Mouse (Mus musculus): Measurements from ENCODE around the gene Usp48. TPM values are rescaled to one million over a fixed set of nuclear protein-coding genes. Genes with fewer than 3 reads are reported as not detected.

Usp48 gene
- polyA plus RNA-seq, 1 experiment from 2014 or later: 86.4 TPM

- Histone ChIP-seq H3K4me3 (ENCODE audit: low read depth, low read length) (no peak overlapping the region), H3K27ac (ENCODE audit: low read depth, low read length) (no peak overlapping the region), H3K4me2 (ENCODE audit: low read depth, low read length, severe bottlenecking) (no peak overlapping the region), H3K36me3 (ENCODE audit: control insufficient read depth, insufficient read depth, low read length) (peaks cover 1% of the 10 kb centered on the region), H3K27me3 (ENCODE audit: control insufficient read depth, insufficient read depth, low read length) (no peaks in the 10 kb centered on the region), H3K4me1 (replicated peaks; ENCODE audit: control insufficient read depth, insufficient read depth, low read length) (peaks cover 5% of the 10 kb centered on the region; the same call in 1 of the 2 replicates), H3K9ac (ENCODE audit: low read length) (no peak overlapping the region), H3K9me3 (ENCODE audit: control insufficient read depth, low read length) (no peaks in the 10 kb centered on the region)
- ATAC-seq (replicated peaks; ENCODE audit: low FRiP score) (no peak), DNase-seq (ENCODE audit: low spot score) (no peak)
- 39% methylated on average over 8 of the region's 8 CpGs for WGBS
Observed at GRCm38 (mm10) chr4:137627476-137628235, 34.1 kb downstream of the Usp48 start.

GRCm38 (mm10) chr4:137628400-137628799 lies 34.8 kb downstream of the Usp48 start:
- no peak overlapping the region for H3K4me2 ChIP-seq (ENCODE audit: low read depth, low read length, severe bottlenecking)
- H3K27me3 ChIP-seq (ENCODE audit: control insufficient read depth, insufficient read depth, low read length): no peaks in the 10 kb centered on the region
- no peak overlapping the region for H3K4me3 ChIP-seq (ENCODE audit: low read depth, low read length)
- 64% methylated on average over 6 of the region's 6 CpGs for WGBS
- peaks cover 5% of the 10 kb centered on the region; the same call in 1 of the 2 replicates for H3K4me1 ChIP-seq (replicated peaks; ENCODE audit: control insufficient read depth, insufficient read depth, low read length)
- H3K36me3 ChIP-seq (ENCODE audit: control insufficient read depth, insufficient read depth, low read length): peaks cover 6% of the 10 kb centered on the region
- no peak overlapping the region for H3K27ac ChIP-seq (ENCODE audit: low read depth, low read length)
- H3K9ac ChIP-seq (ENCODE audit: low read length): no peak overlapping the region
- DNase-seq (ENCODE audit: low spot score): no peak
- H3K9me3 ChIP-seq (ENCODE audit: control insufficient read depth, low read length): no peaks in the 10 kb centered on the region
- no peak for ATAC-seq (replicated peaks; ENCODE audit: low FRiP score)

- peaks cover 5% of the 10 kb centered on the region; the same call in 1 of the 2 replicates for H3K4me1 ChIP-seq (replicated peaks; ENCODE audit: control insufficient read depth, insufficient read depth, low read length)
- peaks cover 8% of the 10 kb centered on the region for H3K36me3 ChIP-seq (ENCODE audit: control insufficient read depth, insufficient read depth, low read length)
- DNase-seq (ENCODE audit: low spot score) (no peak), ATAC-seq (replicated peaks; ENCODE audit: low FRiP score) (no peak)
- no peaks in the 10 kb centered on the region for H3K27me3 ChIP-seq (ENCODE audit: control insufficient read depth, insufficient read depth, low read length)
- no peak overlapping the region for H3K4me2 ChIP-seq (ENCODE audit: low read depth, low read length, severe bottlenecking)
- H3K9me3 ChIP-seq (ENCODE audit: control insufficient read depth, low read length): no peaks in the 10 kb centered on the region
- no peak overlapping the region for H3K4me3 ChIP-seq (ENCODE audit: low read depth, low read length)
- H3K9ac ChIP-seq (ENCODE audit: low read length): no peak overlapping the region
- WGBS: 94% methylated on average over 7 of the region's 7 CpGs
- no peak overlapping the region for H3K27ac ChIP-seq (ENCODE audit: low read depth, low read length)
Observed at GRCm38 (mm10) chr4:137629354-137629753, 35.8 kb downstream of the Usp48 start.

DNA sequence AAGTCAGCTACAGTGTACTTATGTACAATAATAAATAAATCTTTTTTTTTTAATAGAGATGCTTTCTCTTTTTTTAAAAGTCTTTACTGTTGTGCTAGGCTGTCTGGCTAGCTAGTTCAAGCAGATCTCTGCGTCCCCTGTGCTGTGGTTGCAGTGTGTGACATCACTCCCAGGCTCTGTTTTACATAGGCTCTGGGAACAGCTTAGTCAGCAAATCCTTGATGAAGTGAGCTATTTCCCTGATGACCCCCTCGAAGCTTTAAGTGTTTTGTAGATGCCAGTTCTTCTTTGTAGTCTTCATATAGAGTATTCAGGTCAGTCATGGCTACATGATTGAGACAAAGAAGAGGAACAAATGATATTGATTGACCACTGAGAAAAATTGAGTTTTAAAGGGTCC lies 36.6 kb downstream of the Usp48 start:
- H3K27ac ChIP-seq (ENCODE audit: low read depth, low read length): no peak overlapping the region
- no peak for ATAC-seq (replicated peaks; ENCODE audit: low FRiP score)
- WGBS: 87% methylated on average over 2 of the region's 2 CpGs
- no peak overlapping the region for H3K4me3 ChIP-seq (ENCODE audit: low read depth, low read length)
- H3K9me3 ChIP-seq (ENCODE audit: control insufficient read depth, low read length): no peaks in the 10 kb centered on the region
- H3K4me1 ChIP-seq (replicated peaks; ENCODE audit: control insufficient read depth, insufficient read depth, low read length): peaks cover 5% of the 10 kb centered on the region; the same call in 1 of the 2 replicates
- no peak overlapping the region for H3K9ac ChIP-seq (ENCODE audit: low read length)
- no peak overlapping the region for H3K4me2 ChIP-seq (ENCODE audit: low read depth, low read length, severe bottlenecking)
- DNase-seq (ENCODE audit: low spot score): no peak
- peaks cover 8% of the 10 kb centered on the region for H3K36me3 ChIP-seq (ENCODE audit: control insufficient read depth, insufficient read depth, low read length)
- no peaks in the 10 kb centered on the region for H3K27me3 ChIP-seq (ENCODE audit: control insufficient read depth, insufficient read depth, low read length)

DNA sequence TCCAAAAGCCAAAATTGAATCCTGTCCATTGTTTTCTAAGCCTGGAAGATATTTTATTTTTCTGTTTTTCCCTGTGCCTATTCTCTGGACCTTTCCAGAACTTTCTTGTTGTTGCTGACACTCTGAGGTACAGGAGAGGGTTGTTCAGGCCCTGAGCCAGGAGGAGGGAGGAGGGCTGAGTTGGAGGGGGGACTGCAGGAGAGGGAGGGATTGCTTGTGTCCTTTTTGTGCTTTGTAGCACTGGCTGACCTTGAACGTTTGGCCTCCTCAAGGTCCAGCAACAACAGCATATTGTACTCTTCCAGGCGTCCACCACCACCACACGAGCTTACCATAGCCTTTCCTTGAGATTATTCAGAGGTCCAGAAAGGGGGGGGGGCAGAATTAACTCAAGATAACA lies 38.0 kb downstream of the Usp48 start:
- ATAC-seq (replicated peaks; ENCODE audit: low FRiP score) (no peak), DNase-seq (ENCODE audit: low spot score) (no peak)
- Histone ChIP-seq H3K4me2 (ENCODE audit: low read depth, low read length, severe bottlenecking) (no peak overlapping the region), H3K27me3 (ENCODE audit: control insufficient read depth, insufficient read depth, low read length) (no peaks in the 10 kb centered on the region), H3K36me3 (ENCODE audit: control insufficient read depth, insufficient read depth, low read length) (peaks cover 8% of the 10 kb centered on the region), H3K9me3 (ENCODE audit: control insufficient read depth, low read length) (no peaks in the 10 kb centered on the region), H3K4me3 (ENCODE audit: low read depth, low read length) (no peak overlapping the region), H3K27ac (ENCODE audit: low read depth, low read length) (no peak overlapping the region), H3K9ac (ENCODE audit: low read length) (no peak overlapping the region), H3K4me1 (replicated peaks; ENCODE audit: control insufficient read depth, insufficient read depth, low read length) (peaks cover 5% of the 10 kb centered on the region; the same call in 1 of the 2 replicates)
- 62% methylated on average over 3 of the region's 3 CpGs for WGBS

- H3K36me3 ChIP-seq (ENCODE audit: control insufficient read depth, insufficient read depth, low read length): peaks cover 8% of the 10 kb centered on the region
Observed at GRCm38 (mm10) chr4:137633394-137633793, 39.8 kb downstream of the Usp48 start.

DNA sequence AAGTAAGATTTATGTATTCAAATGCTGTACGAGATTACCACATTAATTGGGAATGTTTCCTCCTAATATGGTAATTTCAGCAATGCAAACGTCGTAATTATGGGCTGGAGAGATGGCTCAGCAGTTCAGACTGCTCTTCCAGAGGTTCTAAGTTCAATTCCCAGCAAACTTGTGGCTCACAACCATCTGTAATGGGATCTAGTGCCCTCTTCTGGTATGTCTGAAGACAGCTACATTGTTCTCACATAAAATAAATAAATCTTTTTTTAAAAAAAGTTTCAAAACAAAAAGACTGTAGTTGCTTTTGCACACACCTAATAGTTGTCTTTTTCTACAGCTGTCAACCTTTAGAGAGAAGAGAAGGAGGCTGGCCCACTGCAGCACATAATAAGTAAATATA lies 43.0 kb downstream of the Usp48 start:
- H3K9ac ChIP-seq (ENCODE audit: low read length): no peak overlapping the region
- no peak overlapping the region for H3K4me3 ChIP-seq (ENCODE audit: low read depth, low read length)

More at GRCm38 (mm10) chr4:137633394-137633793, 39.8 kb downstream of the Usp48 start:
- H3K4me1 ChIP-seq (replicated peaks; ENCODE audit: control insufficient read depth, insufficient read depth, low read length): no peaks in the 10 kb centered on the region
- no peaks in the 10 kb centered on the region for H3K27me3 ChIP-seq (ENCODE audit: control insufficient read depth, insufficient read depth, low read length)
- no peak overlapping the region for H3K9ac ChIP-seq (ENCODE audit: low read length)
- no peak overlapping the region for H3K27ac ChIP-seq (ENCODE audit: low read depth, low read length)
- DNase-seq (ENCODE audit: low spot score) (no peak), ATAC-seq (replicated peaks; ENCODE audit: low FRiP score) (no peak)
- WGBS: 94% methylated on average over 4 of the region's 4 CpGs
- H3K4me3 ChIP-seq (ENCODE audit: low read depth, low read length): no peak overlapping the region
- no peak overlapping the region for H3K4me2 ChIP-seq (ENCODE audit: low read depth, low read length, severe bottlenecking)
- H3K9me3 ChIP-seq (ENCODE audit: control insufficient read depth, low read length): no peaks in the 10 kb centered on the region

DNA sequence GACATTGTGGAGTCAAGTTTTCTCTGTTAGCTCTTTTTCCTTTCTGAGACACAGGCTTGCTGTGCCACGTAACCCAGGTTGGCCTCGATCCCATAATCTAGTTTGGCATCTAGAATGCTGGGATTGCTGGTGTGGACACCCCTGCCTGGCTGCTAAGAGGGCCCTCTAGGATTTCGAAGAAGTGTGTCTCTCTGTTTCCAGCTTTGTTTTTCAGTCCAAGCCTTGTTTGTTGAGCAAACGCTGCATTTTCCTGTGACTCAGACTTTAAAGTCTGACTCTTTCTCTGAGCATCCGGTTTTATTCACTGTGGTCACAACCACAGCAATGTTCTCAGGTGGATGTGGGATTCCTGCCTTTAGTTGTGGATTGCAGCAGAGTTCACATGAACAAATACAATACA lies 48.0 kb downstream of the Usp48 start:
- Histone ChIP-seq H3K9me3 (ENCODE audit: control insufficient read depth, low read length) (no peaks in the 10 kb centered on the region), H3K27me3 (ENCODE audit: control insufficient read depth, insufficient read depth, low read length) (no peaks in the 10 kb centered on the region), H3K4me2 (ENCODE audit: low read depth, low read length, severe bottlenecking) (no peak overlapping the region), H3K4me1 (replicated peaks; ENCODE audit: control insufficient read depth, insufficient read depth, low read length) (peaks cover 3% of the 10 kb centered on the region; the same call in 1 of the 2 replicates), H3K4me3 (ENCODE audit: low read depth, low read length) (no peak overlapping the region), H3K27ac (ENCODE audit: low read depth, low read length) (no peak overlapping the region), H3K36me3 (ENCODE audit: control insufficient read depth, insufficient read depth, low read length) (peaks cover 14% of the 10 kb centered on the region; the same call in 1 of the 2 replicates), H3K9ac (ENCODE audit: low read length) (no peak overlapping the region)
- no peak for DNase-seq (ENCODE audit: low spot score)
- 75% methylated on average over 5 of the region's 5 CpGs for WGBS
- ATAC-seq (replicated peaks; ENCODE audit: low FRiP score): no peak

More for the DNA sequence above, 43.0 kb downstream of the Usp48 start:
- peaks cover 14% of the 10 kb centered on the region for H3K36me3 ChIP-seq (ENCODE audit: control insufficient read depth, insufficient read depth, low read length)
- H3K27ac ChIP-seq (ENCODE audit: low read depth, low read length): no peak overlapping the region
- H3K27me3 ChIP-seq (ENCODE audit: control insufficient read depth, insufficient read depth, low read length): no peaks in the 10 kb centered on the region
- no peaks in the 10 kb centered on the region; the same call in 1 of the 2 replicates for H3K4me1 ChIP-seq (replicated peaks; ENCODE audit: control insufficient read depth, insufficient read depth, low read length)
- H3K9me3 ChIP-seq (ENCODE audit: control insufficient read depth, low read length): no peaks in the 10 kb centered on the region
- ATAC-seq (replicated peaks; ENCODE audit: low FRiP score) (no peak), DNase-seq (ENCODE audit: low spot score) (no peak)
- H3K4me2 ChIP-seq (ENCODE audit: low read depth, low read length, severe bottlenecking): no peak overlapping the region
- 90% methylated on average over 3 of the region's 3 CpGs for WGBS

DNA sequence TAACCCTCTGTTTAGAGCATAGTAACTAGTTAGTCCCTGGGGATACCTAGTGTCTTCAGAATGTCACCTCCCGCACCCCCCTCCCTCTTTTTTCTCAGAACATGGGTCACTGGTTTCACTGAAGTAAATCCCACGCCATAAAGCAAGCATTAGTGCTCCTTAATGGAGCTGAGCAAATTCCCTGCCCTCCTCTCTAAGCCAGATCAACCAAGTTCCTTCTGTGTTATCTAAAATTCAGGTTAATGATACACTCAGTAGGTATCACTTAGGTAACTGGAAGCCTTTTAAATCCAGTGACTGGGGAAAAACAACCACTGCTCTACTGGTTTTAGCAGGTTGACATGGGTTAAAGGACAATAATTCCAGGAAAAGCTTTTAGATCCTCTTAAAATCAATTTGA lies 48.5 kb downstream of the Usp48 start:
- H3K27me3 ChIP-seq (ENCODE audit: control insufficient read depth, insufficient read depth, low read length): no peaks in the 10 kb centered on the region
- no peaks in the 10 kb centered on the region for H3K9me3 ChIP-seq (ENCODE audit: control insufficient read depth, low read length)
- peaks cover 3% of the 10 kb centered on the region; the same call in 1 of the 2 replicates for H3K4me1 ChIP-seq (replicated peaks; ENCODE audit: control insufficient read depth, insufficient read depth, low read length)
- peaks cover 14% of the 10 kb centered on the region for H3K36me3 ChIP-seq (ENCODE audit: control insufficient read depth, insufficient read depth, low read length)
- H3K4me2 ChIP-seq (ENCODE audit: low read depth, low read length, severe bottlenecking): no peak overlapping the region
- no peak overlapping the region for H3K4me3 ChIP-seq (ENCODE audit: low read depth, low read length)
- DNase-seq (ENCODE audit: low spot score) (no peak), ATAC-seq (replicated peaks; ENCODE audit: low FRiP score) (no peak)
- 30% methylated on average over 2 of the region's 2 CpGs for WGBS
- H3K9ac ChIP-seq (ENCODE audit: low read length): no peak overlapping the region
- no peak overlapping the region for H3K27ac ChIP-seq (ENCODE audit: low read depth, low read length)
